Mouse (Mus musculus): ENCODE results near the gene Trim39.
"Not testable (repeated sequence)": the region's sequence is repeated elsewhere in the genome, so short reads cannot be mapped to it uniquely, and the experiment has no call there.

The Trim39 gene

GRCm38 (mm10) chr17:36271586-36272256, at the start of gene Trim39:
Gene Trim39, minus strand, starts transcription at chr17:36272247.
- in situ Hi-C loops (cut with MboI; ENCODE audit: low sequenced_read_pairs) = no loop called here

GRCm38 (mm10) chr17:36315689-36316253, 43.7 kb upstream of the Trim39 start:
- in situ Hi-C loops (cut with MboI; ENCODE audit: low sequenced_read_pairs) = no loop called here

GRCm38 (mm10) chr17:36315041-36315688, 43.1 kb upstream of the Trim39 start:
- in situ Hi-C loops (cut with MboI; ENCODE audit: low sequenced_read_pairs) = no loop called here

DNA sequence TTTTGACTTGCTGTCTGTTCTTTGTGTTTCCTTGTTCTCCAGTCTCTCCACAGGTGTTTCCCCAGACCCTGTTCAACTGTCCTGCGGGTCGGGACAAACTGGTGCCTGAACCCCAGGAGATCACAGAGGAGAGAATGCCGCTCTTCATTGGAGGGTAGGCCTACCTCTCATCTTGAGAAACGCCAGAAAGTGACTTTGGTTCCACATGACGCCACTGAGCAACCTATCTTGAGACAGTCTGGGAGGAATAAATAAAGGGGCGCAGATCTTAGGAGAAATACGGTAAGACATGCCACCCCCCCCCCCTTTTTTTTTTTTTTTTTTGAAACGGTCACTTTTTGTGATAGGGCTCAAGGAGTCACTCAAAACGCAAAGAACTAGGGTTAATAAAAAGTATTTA, 42.5 kb upstream of the Trim39 start:
- in situ Hi-C loops (cut with MboI; ENCODE audit: low sequenced_read_pairs) = no loop called here

DNA sequence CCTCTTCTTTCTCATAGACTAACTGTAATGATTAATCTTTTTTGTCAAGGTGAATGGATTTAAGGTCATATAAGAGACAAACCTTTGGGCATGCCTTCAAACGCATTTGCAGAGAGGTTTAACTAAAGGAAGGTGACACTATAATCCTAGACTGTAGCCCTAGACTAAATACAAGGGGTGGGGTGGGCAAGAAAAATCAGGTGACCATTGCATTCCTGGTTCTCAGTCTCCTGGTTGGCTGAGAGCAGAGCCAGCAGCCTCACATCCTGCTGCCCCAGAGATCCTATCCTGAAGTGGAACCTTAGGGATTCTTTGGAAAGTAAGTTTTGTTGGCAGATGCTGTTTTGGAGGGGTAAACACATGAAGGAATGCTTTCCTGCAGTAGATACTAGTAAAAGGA, 37.2 kb upstream of the Trim39 start:
- in situ Hi-C loops (cut with MboI; ENCODE audit: low sequenced_read_pairs) = no loop called here

DNA sequence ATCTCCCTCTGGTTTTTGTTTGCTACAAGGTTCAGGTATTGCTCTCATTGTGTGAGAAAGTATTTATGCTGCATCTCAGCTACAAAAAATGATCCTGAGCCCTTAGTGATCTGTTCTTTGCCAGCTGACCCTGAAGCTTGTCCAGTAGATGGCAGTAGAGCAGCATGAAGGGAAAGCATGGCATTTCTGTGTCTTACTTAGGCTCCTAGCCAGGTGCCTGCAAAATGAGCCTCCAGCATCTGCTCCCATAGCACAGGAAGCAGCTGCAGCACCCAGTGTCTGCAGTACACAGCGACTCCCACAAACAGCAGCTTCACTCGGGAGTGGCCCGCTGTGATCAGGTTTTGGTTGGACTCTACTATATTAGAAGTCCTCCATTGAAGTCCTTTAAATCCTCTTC, 36.8 kb upstream of the Trim39 start:
- in situ Hi-C loops (cut with MboI; ENCODE audit: low sequenced_read_pairs) = not testable (repeated sequence)

- in situ Hi-C loops (cut with MboI; ENCODE audit: low sequenced_read_pairs) = no loop called here
Observed at GRCm38 (mm10) chr17:36286390-36286789, 14.3 kb upstream of the Trim39 start, which contains the start of gene H2-M10.2. Gene H2-M10.2, minus strand, starts transcription at chr17:36286490.

GRCm38 (mm10) chr17:36281521-36282245, 9.6 kb upstream of the Trim39 start:
- in situ Hi-C loops (cut with MboI; ENCODE audit: low sequenced_read_pairs) = no loop called here

GRCm38 (mm10) chr17:36274776-36275175, 2.7 kb upstream of the Trim39 start:
- in situ Hi-C loops (cut with MboI; ENCODE audit: low sequenced_read_pairs) = no loop called here

DNA sequence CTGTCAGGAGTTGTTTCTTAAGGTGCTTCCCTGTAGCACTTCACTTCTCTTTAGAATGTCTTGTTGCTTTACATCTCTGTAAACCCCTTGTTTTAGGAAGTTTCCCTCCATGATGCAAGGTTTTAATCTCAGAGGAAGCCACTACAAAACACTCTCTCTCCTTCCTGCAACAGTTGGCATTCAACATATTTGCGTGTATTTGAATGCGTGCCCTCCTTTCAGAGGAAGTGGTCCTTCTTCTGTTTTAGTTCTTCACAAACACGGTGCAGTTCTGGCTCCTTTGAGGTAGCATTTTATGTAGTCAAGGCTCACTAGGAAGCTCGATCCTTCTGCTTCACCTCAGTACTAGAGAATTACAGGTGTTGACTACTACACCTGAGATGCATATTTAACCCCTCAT, 1.7 kb upstream of the Trim39 start:
- in situ Hi-C loops (cut with MboI; ENCODE audit: low sequenced_read_pairs) = no loop called here

- in situ Hi-C loops (cut with MboI; ENCODE audit: low sequenced_read_pairs) = no loop called here
Observed at GRCm38 (mm10) chr17:36272643-36273366, 758 bp upstream of the Trim39 start.

- in situ Hi-C loops (cut with MboI; ENCODE audit: low sequenced_read_pairs) = no loop called here
Observed at GRCm38 (mm10) chr17:36270956-36271585, 976 bp downstream of the Trim39 start.

- in situ Hi-C loops (cut with MboI; ENCODE audit: low sequenced_read_pairs) = no loop called here
Observed at GRCm38 (mm10) chr17:36265834-36266233, 6.2 kb downstream of the Trim39 start.

DNA sequence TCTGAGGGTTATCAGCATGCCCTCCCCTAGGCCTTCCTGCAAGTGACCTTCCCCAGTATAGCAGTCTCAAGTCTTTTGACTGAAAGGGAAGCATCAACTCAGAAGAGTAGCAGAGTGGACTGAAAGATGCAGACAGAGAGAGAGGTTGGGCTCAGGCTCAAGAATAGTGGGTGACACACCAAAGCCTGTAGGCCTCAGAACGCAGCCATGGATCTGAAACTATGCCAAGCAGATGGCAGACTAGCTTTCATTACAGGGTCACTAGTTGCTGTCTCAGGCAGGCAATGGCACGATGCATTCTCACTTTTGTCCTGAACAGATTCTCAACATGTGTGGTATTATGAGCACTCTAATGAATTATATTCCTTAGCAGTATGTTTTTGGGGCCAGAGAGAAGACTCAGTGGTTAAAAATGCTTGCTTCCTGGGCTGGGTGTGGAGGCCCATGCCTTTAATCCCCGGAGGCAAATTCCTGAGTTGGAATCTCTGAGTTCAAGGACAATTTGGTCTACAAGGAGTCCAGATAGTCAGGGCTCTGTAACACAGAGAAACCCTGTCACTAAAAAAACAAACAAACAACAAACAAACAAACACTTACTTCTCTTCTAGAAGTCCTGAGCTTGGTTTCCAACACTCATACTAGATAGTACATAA, 7.6 kb downstream of the Trim39 start:
- in situ Hi-C loops (cut with MboI; ENCODE audit: low sequenced_read_pairs) = no loop called here

DNA sequence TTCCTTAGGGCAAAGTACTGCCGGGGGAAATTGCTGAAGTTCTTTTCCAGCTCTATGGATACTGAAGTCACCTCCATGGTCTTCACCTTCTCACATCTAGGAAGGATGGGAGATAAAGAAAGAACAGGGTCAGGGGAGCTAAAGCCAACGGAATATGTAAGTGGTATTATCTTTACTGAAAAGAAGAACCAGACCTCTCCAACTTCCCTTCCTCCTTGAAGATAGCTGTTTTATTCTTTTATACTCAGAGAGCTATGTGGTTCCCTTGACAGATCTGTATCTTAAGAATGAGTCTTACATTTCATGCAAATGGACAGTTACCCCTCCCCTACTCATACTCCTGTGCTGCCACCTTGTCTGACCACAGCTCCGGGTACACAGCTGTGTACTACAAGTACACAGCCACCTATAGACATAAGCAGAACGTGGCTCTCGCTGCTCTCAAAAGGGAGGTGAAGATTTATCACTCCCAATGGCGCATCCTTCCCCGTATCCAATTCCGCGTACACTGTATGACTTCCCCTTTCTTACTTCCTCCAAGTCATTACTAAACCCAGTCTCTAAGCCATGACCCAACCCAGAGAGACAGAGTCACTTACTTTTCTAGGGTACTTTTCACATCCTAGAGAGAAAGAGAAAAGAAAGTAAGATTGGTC, 10.4 kb downstream of the Trim39 start:
- in situ Hi-C loops (cut with MboI; ENCODE audit: low sequenced_read_pairs) = no loop called here

- in situ Hi-C loops (cut with MboI; ENCODE audit: low sequenced_read_pairs) = no loop called here
Observed at GRCm38 (mm10) chr17:36257969-36258368, 14.1 kb downstream of the Trim39 start, which contains the start of gene Rpp21. Gene Rpp21, minus strand, starts transcription at chr17:36258069.

DNA sequence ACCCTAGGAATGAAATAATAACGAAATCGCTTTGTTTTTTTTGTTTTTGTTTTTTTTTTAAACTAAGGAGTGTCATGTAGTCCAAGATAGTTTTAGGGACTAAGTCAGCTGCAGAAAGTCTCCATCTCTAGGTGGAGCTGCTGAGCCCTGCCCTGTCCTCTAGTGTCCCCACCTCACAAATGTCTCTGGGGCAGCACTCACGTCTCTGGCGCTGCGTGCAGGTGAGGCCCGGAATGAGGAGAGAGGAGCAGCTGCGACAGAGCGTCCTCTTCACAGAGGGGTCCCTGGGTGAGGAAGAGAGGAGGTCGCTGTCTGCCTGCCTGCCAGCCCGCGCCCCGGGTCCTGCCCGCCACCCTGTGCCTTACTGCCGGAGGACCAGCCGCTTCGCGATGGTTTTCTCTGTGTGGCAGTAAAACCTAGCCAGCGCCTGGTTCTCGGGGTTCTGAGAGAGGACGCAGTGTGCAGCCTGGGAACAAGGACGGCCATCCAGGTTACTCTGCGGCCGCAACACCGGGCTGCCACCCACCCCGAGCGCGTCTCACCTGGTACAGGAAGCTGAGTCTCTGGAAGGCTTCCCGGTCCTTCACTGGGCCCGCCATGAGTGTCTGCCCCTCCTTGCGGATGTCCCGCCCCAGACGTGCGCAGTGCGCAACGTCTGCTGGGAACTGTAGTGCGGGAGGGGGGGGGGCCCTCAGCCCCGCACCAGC, 14.7 kb downstream of the Trim39 start:
- in situ Hi-C loops (cut with MboI; ENCODE audit: low sequenced_read_pairs) = no loop called here

DNA sequence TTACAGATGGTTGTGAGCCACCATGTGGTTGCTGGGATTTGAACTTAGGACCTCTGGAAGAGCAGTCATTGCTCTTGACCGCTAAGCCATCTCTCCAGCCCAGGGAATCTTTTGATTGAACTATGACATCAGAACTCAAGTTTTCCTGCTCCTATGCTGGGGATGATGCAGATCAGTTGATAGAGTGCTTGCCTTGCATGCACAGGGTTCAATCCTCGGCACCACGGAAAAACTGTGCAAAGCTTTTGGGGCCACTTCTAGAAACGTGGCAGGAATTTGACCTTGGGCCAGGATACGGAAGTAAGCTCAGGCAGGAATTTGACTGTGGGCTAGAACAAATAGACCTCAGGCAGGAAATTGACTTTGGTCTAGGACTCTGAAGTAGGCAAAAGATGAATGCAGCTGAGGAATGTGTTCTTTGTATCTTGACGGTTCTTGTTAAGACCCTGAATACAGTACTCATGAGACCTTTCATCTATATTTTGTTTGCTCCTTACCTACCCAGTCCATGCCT, 18.9 kb downstream of the Trim39 start:
- in situ Hi-C loops (cut with MboI; ENCODE audit: low sequenced_read_pairs) = no loop called here

Data from CH12F3 (cell line).